Mouse (Mus musculus) liver, postnatal 0 days (tissue): ENCODE data around the gene Klhl7. TPM values are rescaled to one million over a fixed set of nuclear protein-coding genes. Genes with fewer than 3 reads are reported as not detected.
"Not testable (repeated sequence)": the region's sequence is repeated elsewhere in the genome, so short reads cannot be mapped to it uniquely, and the experiment has no call there.

Source experiments
- ATAC-seq: fragments of 200-750 bp; cut with Nextera tagmentation; 2 replicates; pipeline ENCODE4 v1.8.0; 2017; ENCODE audit warnings: mild to moderate bottlenecking, moderate library complexity
- DNase-seq: peaks from one replicate; pipeline ENCODE4 v3.0.0-alpha.2; 2016
- H3K27ac ChIP-seq: fragments of 300-500 bp; sonication (generic); 2 replicates; pipeline ENCODE4 v1.5.1; 2014; ENCODE audit warnings: antibody characterized with exemption, moderate library complexity, mild to moderate bottlenecking, low read depth
- H3K27me3 ChIP-seq: fragments of 300-500 bp; sonication (generic); 2 replicates; pipeline ENCODE4 v1.6.1; 2014; ENCODE audit warnings: low read length, control low read depth, mixed read lengths; ENCODE audit not compliant: insufficient read depth
- H3K36me3 ChIP-seq: fragments of 300-500 bp; sonication (generic); replicated peaks from 2 replicates; pipeline ENCODE4 v1.6.1; 2014; ENCODE audit warnings: mild to moderate bottlenecking, control low read depth, low read length, moderate library complexity, mixed read lengths; ENCODE audit not compliant: insufficient read depth
- H3K4me1 ChIP-seq: fragments of 300-500 bp; sonication (generic); 2 replicates; pipeline ENCODE4 v1.6.1; 2014; ENCODE audit warnings: antibody characterized with exemption, mild to moderate bottlenecking, control low read depth; ENCODE audit not compliant: insufficient read depth
- H3K4me2 ChIP-seq: fragments of 300-500 bp; sonication (generic); 2 replicates; pipeline ENCODE4 v1.6.1; 2014; ENCODE audit warnings: low read depth, mild to moderate bottlenecking, low read length, moderate library complexity, mixed read lengths
- H3K4me3 ChIP-seq: fragments of 300-500 bp; sonication (generic); 2 replicates; pipeline ENCODE4 v1.5.1; 2014; ENCODE audit warnings: low read depth, low read length
- H3K9ac ChIP-seq: fragments of 300-500 bp; sonication (generic); replicated peaks from 2 replicates; pipeline ENCODE4 v1.6.1; 2014; ENCODE audit warnings: mild to moderate bottlenecking, moderate library complexity
- H3K9me3 ChIP-seq: fragments of 300-500 bp; sonication (generic); 2 replicates; pipeline ENCODE4 v1.6.1; 2016; ENCODE audit warnings: mild to moderate bottlenecking, control low read depth, low read length, mixed read lengths
- CTCF ChIP-seq: sonication (generic); IDR thresholded peaks from 2 replicates; pipeline ENCODE4 v1.5.1; 2016; ENCODE audit warnings: antibody characterized with exemption, low read depth
- EP300 ChIP-seq: IDR thresholded peaks from 2 replicates; pipeline ENCODE4 v1.6.1; 2016; ENCODE audit warnings: antibody characterized with exemption, low read depth, mild to moderate bottlenecking
- WGBS: fragments of 180-500 bp; shearing (Covaris S2); extraction: QIAGEN DNeasy Blood & Tissue Kit; methylation state at CpG from one replicate; pipeline ENCODE4 v1.1.7; 2014; ENCODE audit not compliant: insufficient replicate concordance; 5-methylcytosine and 5-hydroxymethylcytosine counted together
- polyA plus RNA-seq: library from polyadenylated mRNA; unstranded; fragments of >200 nt; fragmentation: Nextera tagmentation; extraction: Ambion mirVana; gene quantifications from 2 replicates; pipeline ENCODE4 v1.2.1, GENCODE M21; 2015

Klhl7 gene
- polyA plus RNA-seq, 1 experiment from 2014 or later, result 12.3 TPM

DNA sequence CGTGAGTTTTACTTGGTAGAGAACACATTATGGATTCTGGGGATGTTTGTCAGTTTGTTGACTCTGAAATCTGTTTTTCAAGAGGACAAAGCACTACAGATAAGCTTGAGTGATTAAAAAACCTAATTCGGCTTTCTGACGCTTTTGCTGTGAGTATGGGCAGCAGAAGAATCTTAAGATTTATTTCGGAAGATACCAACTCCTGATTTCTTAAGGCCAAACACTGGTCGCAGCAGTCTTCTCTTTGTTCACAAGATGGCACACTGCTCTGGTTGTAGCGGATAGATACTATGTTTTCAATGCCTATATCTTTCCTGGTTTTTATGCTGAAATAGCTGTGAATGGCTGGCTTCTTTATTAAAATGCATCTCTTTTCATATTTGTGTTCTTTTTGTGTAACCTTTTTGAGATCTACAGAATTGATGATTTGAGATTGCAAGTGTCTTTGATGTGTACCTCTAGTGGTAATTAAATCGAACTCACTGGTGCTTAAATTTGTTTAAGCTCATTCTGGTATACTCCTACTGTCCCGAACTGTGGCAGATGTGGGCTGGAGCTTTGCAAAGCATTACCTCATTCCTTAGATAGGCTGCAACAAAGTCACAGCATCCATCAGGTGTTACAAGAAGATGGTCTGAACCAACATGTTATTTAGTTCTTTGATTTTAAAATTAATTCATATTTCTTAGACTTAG is 1.2 kb downstream of the Klhl7 start:
- Histone ChIP-seq H3K9me3 (no peaks in the 10 kb centered on the region), H3K27ac (peak overlapping the region; percentile 92), H3K4me1 (peaks cover 11% of the 10 kb centered on the region), H3K27me3 (no peaks in the 10 kb centered on the region), H3K4me2 (peak overlapping the region; percentile 82), H3K9ac (peak overlapping the region; percentile 81), H3K36me3 (0 out of 2 replicates have a peak, but pooled peaks cover 2% of the 10 kb centered on the region), H3K4me3 (peak overlapping the region; percentile 78)
- no peak for TF ChIP-seq EP300
- TF ChIP-seq CTCF, result 0 out of 2 replicates have a peak, but pooled peaks have one; percentile 19
- ATAC-seq, result no peak
- WGBS, result 26% methylated on average over 8 of the region's 8 CpGs
- no peak for DNase-seq

DNA sequence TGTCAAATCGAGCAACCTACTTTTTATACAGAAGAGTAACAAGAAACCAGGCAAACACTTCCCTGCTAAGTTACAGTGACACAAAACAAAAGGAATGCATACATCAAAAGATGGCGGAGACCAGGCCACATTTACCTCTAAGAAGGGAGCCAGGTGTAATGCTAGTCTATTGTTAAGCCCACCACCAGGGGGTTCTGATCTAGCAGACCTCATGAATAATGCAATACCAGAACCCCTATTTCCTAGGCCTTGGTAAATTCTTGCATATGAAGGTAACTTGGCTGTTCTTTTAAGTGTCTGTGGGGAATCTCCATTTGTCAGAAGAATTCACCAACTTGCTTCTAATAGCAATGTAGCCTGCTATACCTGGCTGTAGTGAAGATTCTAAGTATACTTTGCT is 2.8 kb downstream of the Klhl7 start:
- H3K4me1 ChIP-seq, result peaks cover 11% of the 10 kb centered on the region
- H3K9me3 ChIP-seq, ATAC-seq, H3K27ac ChIP-seq, H3K4me2 ChIP-seq, H3K9ac ChIP-seq, DNase-seq, H3K27me3 ChIP-seq, H3K4me3 ChIP-seq, H3K36me3 ChIP-seq: not testable (repeated sequence)
- 78% methylated on average over 2 of the region's 2 CpGs for WGBS

DNA sequence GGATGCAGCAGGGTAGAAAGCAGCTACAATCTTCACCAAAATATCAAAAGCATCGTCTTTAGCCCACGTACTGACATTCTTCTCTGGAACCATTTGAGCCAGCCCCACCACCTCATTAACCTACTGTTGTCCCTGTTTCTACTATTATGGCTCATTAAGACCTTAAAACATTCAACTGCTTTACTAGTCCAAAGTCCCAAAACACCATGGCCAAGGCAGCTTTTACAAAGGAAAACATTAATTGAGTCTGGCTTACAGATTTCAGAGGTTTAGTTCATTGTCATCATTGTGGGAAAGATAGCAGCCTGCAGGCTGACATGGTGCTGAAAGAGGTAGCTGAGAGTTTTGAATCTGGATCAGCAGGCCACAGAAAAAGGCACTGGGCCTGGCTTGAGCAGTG is 3.4 kb downstream of the Klhl7 start:
- no peaks in the 10 kb centered on the region for H3K27me3 ChIP-seq
- 0 out of 2 replicates have a peak, but pooled peaks cover 2% of the 10 kb centered on the region for H3K36me3 ChIP-seq
- H3K9me3 ChIP-seq, result no peaks in the 10 kb centered on the region
- TF ChIP-seq EP300, result no peak
- TF ChIP-seq CTCF, result no peak
- 83% methylated on average over 2 of the region's 2 CpGs for WGBS
- H3K4me1 ChIP-seq, result peaks cover 11% of the 10 kb centered on the region
- DNase-seq (no peak), ATAC-seq (no peak)
- no peak overlapping the region for H3K9ac ChIP-seq
- H3K4me2 ChIP-seq, result no peak overlapping the region
- no peak overlapping the region for H3K4me3 ChIP-seq
- no peak overlapping the region for H3K27ac ChIP-seq

DNA sequence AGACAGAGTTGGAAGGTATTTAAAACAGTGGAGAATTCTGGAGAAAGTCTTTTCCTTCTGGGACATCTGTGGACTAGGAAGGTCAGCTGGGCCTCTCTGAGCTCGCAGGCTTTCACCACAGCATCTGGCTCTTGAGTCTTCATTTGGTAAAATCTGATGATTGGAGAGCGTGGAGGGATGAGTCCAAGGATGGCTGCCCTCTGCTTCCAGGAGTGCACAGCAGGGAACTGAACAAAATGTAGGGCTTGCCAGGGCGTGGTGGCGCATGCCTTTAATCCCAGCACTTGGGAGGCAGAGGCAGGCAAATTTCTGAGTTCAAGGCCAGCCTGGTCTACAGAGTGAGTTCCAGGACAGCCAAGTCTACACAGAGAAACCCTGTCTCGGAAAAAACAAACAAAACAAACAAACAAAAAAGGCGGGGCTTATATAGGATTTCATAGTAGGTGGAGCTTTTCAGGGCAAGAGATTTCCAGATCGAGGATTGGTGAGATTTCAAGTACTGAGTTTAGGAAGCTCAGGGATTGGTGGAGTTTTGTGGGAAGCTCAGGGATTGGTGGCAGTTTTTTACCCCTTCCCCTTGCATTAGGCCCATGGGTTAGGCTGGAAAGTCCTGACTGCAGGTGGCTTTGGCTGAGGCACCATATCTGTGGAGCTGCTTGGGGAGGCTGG is 6.8 kb downstream of the Klhl7 start:
- H3K4me3 ChIP-seq, result no peak overlapping the region
- H3K27ac ChIP-seq, result no peak overlapping the region
- DNase-seq (no peak), ATAC-seq (no peak)
- WGBS, result 82% methylated on average over 7 of the region's 7 CpGs
- H3K27me3 ChIP-seq, result no peaks in the 10 kb centered on the region
- no peaks in the 10 kb centered on the region for H3K9me3 ChIP-seq
- TF ChIP-seq EP300, result no peak
- no peak for TF ChIP-seq CTCF
- H3K36me3 ChIP-seq, result peaks cover 5% of the 10 kb centered on the region; the same call in 1 of the 2 replicates
- H3K9ac ChIP-seq, result no peak overlapping the region
- H3K4me1 ChIP-seq, result no peaks in the 10 kb centered on the region
- no peak overlapping the region for H3K4me2 ChIP-seq

DNA sequence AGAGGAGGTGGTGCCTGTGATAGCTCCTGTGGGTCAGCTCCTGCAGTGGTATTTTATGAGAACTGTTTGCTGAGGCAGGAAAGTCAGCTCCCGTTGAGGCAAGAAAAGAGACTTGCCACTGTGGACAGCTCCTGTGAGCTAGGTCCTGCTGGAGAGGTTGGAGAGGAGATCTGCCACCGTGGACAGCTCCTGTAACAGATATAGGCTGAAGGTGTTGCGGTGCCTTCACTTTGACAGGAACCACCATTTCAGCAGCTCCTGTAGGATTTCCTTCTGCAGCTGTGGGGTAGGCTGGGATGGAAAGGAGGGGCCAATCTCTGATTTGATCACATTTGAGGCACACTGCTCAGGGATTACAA is 7.3 kb downstream of the Klhl7 start:
- Histone ChIP-seq H3K27me3 (no peaks in the 10 kb centered on the region), H3K9me3 (no peaks in the 10 kb centered on the region), H3K9ac (no peak overlapping the region), H3K4me1 (no peaks in the 10 kb centered on the region), H3K27ac (no peak overlapping the region), H3K4me2 (no peak overlapping the region), H3K4me3 (no peak overlapping the region), H3K36me3 (peaks cover 3% of the 10 kb centered on the region; the same call in 1 of the 2 replicates)
- DNase-seq, result no peak
- ATAC-seq, result no peak
- WGBS, result 66% methylated on average over 3 of the region's 3 CpGs
- TF ChIP-seq EP300, result no peak
- TF ChIP-seq CTCF, result no peak

DNA sequence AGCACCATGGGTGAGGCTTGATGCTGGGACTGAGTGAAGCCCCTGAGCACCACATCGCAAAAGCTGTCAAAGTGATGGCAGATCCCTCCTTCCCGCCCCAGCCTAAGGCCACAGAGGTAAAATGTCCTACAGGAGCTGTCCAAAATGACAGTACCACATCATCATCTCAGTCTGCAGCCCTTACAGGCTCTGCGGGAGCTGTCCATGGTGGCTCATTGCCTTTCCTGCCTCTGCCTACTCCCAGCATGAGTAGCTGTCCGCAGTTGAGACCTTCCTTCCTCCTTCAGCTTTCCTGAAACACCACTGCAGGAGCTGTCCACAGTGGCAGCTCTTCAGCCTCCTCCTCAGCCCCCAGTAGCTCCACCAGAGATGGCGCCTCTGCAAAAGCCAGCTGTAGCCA is 9.7 kb downstream of the Klhl7 start:
- peak; percentile 52 for DNase-seq
- 81% methylated on average over 5 of the region's 5 CpGs for WGBS
- peak; percentile 41; the same call in 1 of the 2 replicates for ATAC-seq

More for the DNA sequence above, 9.7 kb downstream of the Klhl7 start:
- H3K4me3 ChIP-seq, result no peak overlapping the region
- TF ChIP-seq EP300 (no peak), CTCF (no peak)
- no peak overlapping the region for H3K9ac ChIP-seq
- no peak overlapping the region for H3K4me2 ChIP-seq
- H3K27ac ChIP-seq, result no peak overlapping the region
- no peaks in the 10 kb centered on the region for H3K9me3 ChIP-seq
- H3K27me3 ChIP-seq, result no peaks in the 10 kb centered on the region
- no peaks in the 10 kb centered on the region for H3K4me1 ChIP-seq
- H3K36me3 ChIP-seq, result peaks cover 3% of the 10 kb centered on the region; the same call in 1 of the 2 replicates
